Mouse (Mus musculus) left cerebral cortex, adult 18-20 months (tissue): ENCODE results near the gene Cryba1. TPM values are rescaled to one million over a fixed set of nuclear protein-coding genes. Genes with fewer than 3 reads are reported as not detected.
"Not testable (repeated sequence)": the region's sequence is repeated elsewhere in the genome, so short reads cannot be mapped to it uniquely, and the experiment has no call there.

Experiments used
- DNase-seq, 2 experiments: peaks; one replicate each; pipeline ENCODE4 v3.0.0; 2021 to 2022; ENCODE audit warnings: low spot score in 2 of 2, mixed read lengths in 1 of 2
- long read RNA-seq, 2 experiments: library from polyadenylated mRNA; stranded (forward); transcript quantifications; one replicate each; pipeline ENCODE4 v2.0.0; 2021
- total RNA-seq, 2 experiments: library from RNA; stranded (reverse); gene quantifications; 2 replicates each; pipeline ENCODE4 v1.2.3; 2021

The Cryba1 gene
- total RNA-seq = not detected
- long read RNA-seq, experiment 1 = 0 reads
- long read RNA-seq, experiment 2 = 0 reads

- DNase-seq = no peak
Measured at GRCm38 (mm10) chr11:77725183-77725582, at the start of gene Cryba1. Cryba1 (minus strand) TSS chr11:77725283.

- no peak for DNase-seq
Measured at GRCm38 (mm10) chr11:77771879-77772713, 47.0 kb upstream of the Cryba1 start.

- DNase-seq = no peak
Measured at GRCm38 (mm10) chr11:77770346-77770745, 45.3 kb upstream of the Cryba1 start.

GRCm38 (mm10) chr11:77769496-77769895, 44.4 kb upstream of the Cryba1 start:
- DNase-seq = no peak

GRCm38 (mm10) chr11:77766351-77767001, 41.4 kb upstream of the Cryba1 start:
- DNase-seq = peak; percentile 55 to 71

- DNase-seq = no peak
Measured at GRCm38 (mm10) chr11:77765459-77765777, 40.3 kb upstream of the Cryba1 start.

GRCm38 (mm10) chr11:77764694-77765458, 39.8 kb upstream of the Cryba1 start:
- DNase-seq = peak; percentile 52 to 68

- peak; percentile 39 to 46 for DNase-seq
Measured at GRCm38 (mm10) chr11:77763673-77764340, 38.7 kb upstream of the Cryba1 start.

- DNase-seq = peak; percentile 85 to 86
Measured at GRCm38 (mm10) chr11:77762783-77763672, 37.9 kb upstream of the Cryba1 start, which contains the start of gene Myo18a. Myo18a (plus strand) TSS chr11:77763246.

- no peak for DNase-seq
Measured at GRCm38 (mm10) chr11:77760031-77760430, 34.9 kb upstream of the Cryba1 start.

GRCm38 (mm10) chr11:77753469-77753868, 28.4 kb upstream of the Cryba1 start:
- no peak for DNase-seq

- DNase-seq = no peak
Measured at GRCm38 (mm10) chr11:77752525-77752924, 27.4 kb upstream of the Cryba1 start.

GRCm38 (mm10) chr11:77748996-77749395, 23.9 kb upstream of the Cryba1 start:
- no peak for DNase-seq

- not testable (repeated sequence) for DNase-seq
Measured at GRCm38 (mm10) chr11:77747103-77747502, 22.0 kb upstream of the Cryba1 start.

GRCm38 (mm10) chr11:77746652-77747051, 21.6 kb upstream of the Cryba1 start:
- no peak for DNase-seq

GRCm38 (mm10) chr11:77743966-77744365, 18.9 kb upstream of the Cryba1 start:
- DNase-seq = peak; percentile 20 to 33

- DNase-seq = no peak
Measured at GRCm38 (mm10) chr11:77738555-77738954, 13.5 kb upstream of the Cryba1 start.

- DNase-seq = peak; percentile 87 to 94
Measured at GRCm38 (mm10) chr11:77737289-77737688, 12.2 kb upstream of the Cryba1 start.

GRCm38 (mm10) chr11:77728587-77728986, 3.5 kb upstream of the Cryba1 start:
- DNase-seq = no peak

GRCm38 (mm10) chr11:77724766-77725165, 317 bp downstream of the Cryba1 start:
- DNase-seq = no peak
